Mouse (Mus musculus): Measurements from ENCODE around the gene Pam16.

- TF ChIP-seq CTCF (IDR thresholded peaks at IDR 0.05; ENCODE audit: low read depth) (no peak), EP300 (IDR thresholded peaks at IDR 0.05; ENCODE audit: low read depth) (no peak)
These were observed 14.2 kb upstream of the Pam16 start for GRCm38 (mm10) chr16:4638891-4639390.

Measured in liver, postnatal 0 days (tissue).